9 mouse cellular contexts compared by ENCODE assay signal in the genomic region with DNA sequence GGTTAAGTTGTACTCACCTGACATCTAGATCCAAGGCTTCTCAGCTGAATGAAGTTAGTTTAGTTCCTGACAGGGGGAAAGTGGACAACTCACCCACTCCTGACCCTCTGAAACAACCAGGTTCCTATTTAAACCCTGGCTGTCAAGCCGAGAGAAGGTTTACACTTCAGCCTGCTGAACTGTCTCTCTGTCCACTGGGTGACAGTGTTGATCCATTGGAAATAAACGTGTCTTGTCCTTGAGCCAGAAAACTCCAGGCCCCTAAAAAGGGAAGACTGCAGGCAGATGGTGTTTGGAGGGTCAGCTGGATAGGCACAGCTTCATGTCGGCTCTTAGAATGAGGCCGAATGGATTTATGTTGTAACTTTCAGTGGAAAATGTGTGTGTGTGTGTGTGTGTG. TPM values are rescaled to one million over a fixed set of nuclear protein-coding genes. Genes with fewer than 3 reads are reported as not detected.
DNase-seq lines count a peak whose midpoint lies in the region; ATAC-seq and TF ChIP-seq lines count a peak whose summit lies in the region.
"Had no signal": no experiment of that assay in that cellular context is flagged by ENCODE, and none has a peak within 500 bp of the region (broad histone marks: within the 10 kb centered on the region; RNA-seq: fewer than 3 reads in every experiment).

No protein-coding gene starts in this region.

- no peak for TF ChIP-seq POLR2A in lung, adult 2 months (IDR thresholded peaks at IDR 0.05; ENCODE audit: borderline replicate concordance, extremely low read depth, low read depth, low read length)
- no peak for TF ChIP-seq POLR2A in embryonic fibroblast, embryonic 13.5 days (IDR thresholded peaks at IDR 0.05; ENCODE audit: low read depth, low read length)

- H3K36me3 ChIP-seq in lung, embryonic 14.5 days (ENCODE audit: insufficient read depth) = no peaks in the 10 kb centered on the region
- no peaks in the 10 kb centered on the region for H3K36me3 ChIP-seq in stomach, postnatal 0 days (ENCODE audit: control insufficient read depth, insufficient read depth, low read length)

- H3K9ac ChIP-seq in lung, embryonic 14.5 days = no peak overlapping the region
- no peak overlapping the region for H3K9ac ChIP-seq in stomach, postnatal 0 days (ENCODE audit: low read length)

- peak; percentile 84 for TF ChIP-seq CTCF in lung, embryonic 14.5 days (IDR thresholded peaks at IDR 0.05; ENCODE audit: low read depth)
- no peak; the same call in 1 of the 2 replicates for TF ChIP-seq CTCF in lung, adult 2 months (IDR thresholded peaks at IDR 0.05; ENCODE audit: insufficient read depth, low read length)
- TF ChIP-seq CTCF in embryonic fibroblast, embryonic 13.5 days (IDR thresholded peaks at IDR 0.05; ENCODE audit: borderline replicate concordance, insufficient read depth, low read length) = no peak
- peak; percentile 87 for TF ChIP-seq CTCF in stomach, postnatal 0 days (IDR thresholded peaks at IDR 0.05; ENCODE audit: low read depth)

- H3K4me2 ChIP-seq in lung, embryonic 14.5 days = peak overlapping the region; percentile 12; the same call in 1 of the 2 replicates
- no peak overlapping the region for H3K4me2 ChIP-seq in stomach, postnatal 0 days (replicated peaks; ENCODE audit: low read depth)

- DNase-seq in adrenal gland, adult (ENCODE audit: inconsistent age in 2 of 2, low spot score in 1 of 2) = peak; percentile 46 to 85
- DNase-seq in adrenal gland, postnatal 4 days (ENCODE audit: low spot score in 2 of 2) = no peak
- peak; percentile 88 for DNase-seq in lung, embryonic 14.5 days
- DNase-seq in lung, adult 2 months = no peak
- peak; percentile 35 for DNase-seq in layer of hippocampus, adult 9-11 months
- DNase-seq in stomach, postnatal 0 days (ENCODE audit: low spot score) = peak; percentile 19

- no peak for TF ChIP-seq EP300 in stomach, postnatal 0 days (optimal IDR thresholded peaks at IDR 0.05)

- no peaks in the 10 kb centered on the region for H3K9me3 ChIP-seq in lung, embryonic 14.5 days (ENCODE audit: low read depth, low read length)
- no peaks in the 10 kb centered on the region for H3K9me3 ChIP-seq in stomach, postnatal 0 days (ENCODE audit: control insufficient read depth, low read length)

- no peak overlapping the region for H3K27ac ChIP-seq in lung, embryonic 14.5 days (ENCODE audit: low read depth)
- H3K27ac ChIP-seq in embryonic fibroblast, embryonic 13.5 days (ENCODE audit: insufficient read depth, low read length) = peak overlapping the region; percentile 23; the same call in 1 of the 2 replicates
- H3K27ac ChIP-seq in stomach, postnatal 0 days (replicated peaks) = no peak overlapping the region

- H3K27me3 ChIP-seq in lung, embryonic 14.5 days (ENCODE audit: insufficient read depth, low read length) = no peaks in the 10 kb centered on the region
- H3K27me3 ChIP-seq in stomach, postnatal 0 days (ENCODE audit: control insufficient read depth, insufficient read depth, low read length) = no peaks in the 10 kb centered on the region

- H3K4me3 ChIP-seq in lung, embryonic 14.5 days (ENCODE audit: low read depth, low read length) = no peak overlapping the region
- H3K4me3 ChIP-seq in lung, adult 2 months (replicated peaks; ENCODE audit: extremely low read depth, low read depth, low read length) = no peak overlapping the region
- no peak overlapping the region for H3K4me3 ChIP-seq in embryonic fibroblast, embryonic 13.5 days (ENCODE audit: insufficient read depth, low read length)
- no peak overlapping the region for H3K4me3 ChIP-seq in stomach, postnatal 0 days (ENCODE audit: low read depth, low read length)
- H3K4me3 ChIP-seq: erythroblast, embryonic 14.5 days had no signal

- WGBS in lung, embryonic 14.5 days = 14% methylated on average over 4 of the region's 4 CpGs
- 27% methylated on average over 4 of the region's 4 CpGs for WGBS in lung, adult 2 months
- 9% methylated on average over 4 of the region's 4 CpGs for WGBS in stomach, postnatal 0 days

- ATAC-seq in lung, embryonic 14.5 days (ENCODE audit: insufficient read depth) = peak; percentile 84
- peak; percentile 66; the same call in 1 of the 2 replicates for ATAC-seq in stomach, postnatal 0 days (ENCODE audit: low FRiP score, low TSS enrichment)
- ATAC-seq in erythroid progenitor cell, adult 5-6 weeks (replicated peaks; ENCODE audit: low FRiP score, poor library complexity, severe bottlenecking) = no peak

- H3K4me1 ChIP-seq in lung, embryonic 14.5 days (ENCODE audit: insufficient read depth) = no peaks in the 10 kb centered on the region
- H3K4me1 ChIP-seq in lung, adult 2 months (ENCODE audit: control insufficient read depth, insufficient read depth, low read length) = peaks cover 4% of the 10 kb centered on the region; the same call in 1 of the 2 replicates
- peaks cover 23% of the 10 kb centered on the region for H3K4me1 ChIP-seq in embryonic fibroblast, embryonic 13.5 days (ENCODE audit: control insufficient read depth, insufficient read depth, low read length)
- H3K4me1 ChIP-seq in stomach, postnatal 0 days (replicated peaks; ENCODE audit: control insufficient read depth, insufficient read depth) = no peaks in the 10 kb centered on the region; the same call in 1 of the 2 replicates

RNA-seq across cellular contexts. Expression of gene Metap2, which starts 48.5 kb away (rescaled TPM):
- total RNA-seq in adrenal gland, postnatal 4 days (2021) = 100 to 1,000 TPM; 217 to 253 TPM
- 213 and 219 TPM in 2 replicates for polyA plus RNA-seq in lung, embryonic 14.5 days (2014; fragmentation: Nextera tagmentation; extraction: Ambion mirVana)
- 32.1 and 42.0 TPM in 2 replicates for polyA plus RNA-seq in lung, adult 2 months (2012; rRNA removed)
- polyA plus RNA-seq in embryonic fibroblast, embryonic 13.5 days (2011; ENCODE audit: insufficient read length, low read depth, missing spikeins) = 252 and 265 TPM in 2 replicates
- 112 and 126 TPM in 2 replicates for polyA plus RNA-seq in stomach, postnatal 0 days (2015; fragmentation: Nextera tagmentation; extraction: Ambion mirVana)
- 1,957 and 2,402 TPM in 2 replicates for total RNA-seq in erythroid progenitor cell, adult 5-6 weeks (2015; ENCODE audit: low replicate concordance)
- total RNA-seq in erythroid progenitor cell, adult 5-6 weeks (2017; ENCODE audit: low replicate concordance) = 2,822 and 3,110 TPM in 2 replicates

Comparison
In these comparisons a context has a peak if more than half of its experiments do, and no peak if none do; other contexts are left out.
1. DNase-seq: peak in adrenal gland, adult (2 of 2), lung, embryonic 14.5 days (single experiment), layer of hippocampus, adult 9-11 months (single experiment) and stomach, postnatal 0 days (single experiment); none in adrenal gland, postnatal 4 days (0 of 2) and lung, adult 2 months (single experiment).
2. CTCF ChIP-seq: peak in lung, embryonic 14.5 days (single experiment) and stomach, postnatal 0 days (single experiment); none in lung, adult 2 months (single experiment) and embryonic fibroblast, embryonic 13.5 days (single experiment).